Mouse (Mus musculus): ENCODE measurements around the gene Brpf1. TPM values are rescaled to one million over a fixed set of nuclear protein-coding genes. Genes with fewer than 3 reads are reported as not detected.

Gene Brpf1
- 10 to 100 TPM in 1 of 2 experiments, 1 to 10 TPM in 1; 8.3 to 10.5 TPM for total RNA-seq (2021)
- long read RNA-seq, experiment 1, partial matches to known transcripts = 3 of 5 reads
- long read RNA-seq, experiment 1, other reads (novel, unspliced or antisense) = 2 of 5 reads
- long read RNA-seq, experiment 2, full-length matches to known transcripts = 1 of 6 reads
- long read RNA-seq, experiment 2, partial matches to known transcripts = 2 of 6 reads
- long read RNA-seq, experiment 2, other reads (novel, unspliced or antisense) = 3 of 6 reads

GRCm38 (mm10) chr6:113306986-113307349 lies at the start of gene Brpf1:
Gene Brpf1 (plus strand): TSS chr6:113307137.
- DNase-seq = no peak
- intact Hi-C loops (cut with DNase I) = loop anchor here (5.0 to 10.0 kb wide), 3 partner anchors 70 to 262 kb away; partner anchors contain the start of genes Mtmr14, Setd5 and Thumpd3

- intact Hi-C loops (cut with DNase I) = no loop called here
- DNase-seq = no peak
Measured at GRCm38 (mm10) chr6:113261174-113261858, 45.6 kb upstream of the Brpf1 start.

- intact Hi-C loops (cut with DNase I) = no loop called here
- DNase-seq = no peak
Measured at GRCm38 (mm10) chr6:113263531-113263930, 43.4 kb upstream of the Brpf1 start.

- no peak for DNase-seq
- intact Hi-C loops (cut with DNase I) = no loop called here
Measured at GRCm38 (mm10) chr6:113264429-113264828, 42.5 kb upstream of the Brpf1 start.

- no peak for DNase-seq
- intact Hi-C loops (cut with DNase I) = no loop called here
Measured at GRCm38 (mm10) chr6:113266996-113267655, 39.8 kb upstream of the Brpf1 start.

GRCm38 (mm10) chr6:113267988-113268387 lies 38.9 kb upstream of the Brpf1 start:
- intact Hi-C loops (cut with DNase I) = no loop called here

GRCm38 (mm10) chr6:113272365-113272764 lies 34.6 kb upstream of the Brpf1 start:
- no peak for DNase-seq

More at GRCm38 (mm10) chr6:113267988-113268387, 38.9 kb upstream of the Brpf1 start:
- DNase-seq = no peak

GRCm38 (mm10) chr6:113276846-113277245 lies 30.1 kb upstream of the Brpf1 start:
- intact Hi-C loops (cut with DNase I) = no loop called here
- no peak for DNase-seq

More at GRCm38 (mm10) chr6:113272365-113272764, 34.6 kb upstream of the Brpf1 start:
- intact Hi-C loops (cut with DNase I) = no loop called here

- intact Hi-C loops (cut with DNase I) = no loop called here
Measured at GRCm38 (mm10) chr6:113281676-113282075, 25.3 kb upstream of the Brpf1 start.

GRCm38 (mm10) chr6:113282101-113282802 lies 24.7 kb upstream of the Brpf1 start, which contains the start of gene Cpne9:
Gene Cpne9 (plus strand): TSS chr6:113282307.
- no peak for DNase-seq
- intact Hi-C loops (cut with DNase I) = no loop called here

More at GRCm38 (mm10) chr6:113281676-113282075, 25.3 kb upstream of the Brpf1 start:
- DNase-seq = no peak

- intact Hi-C loops (cut with DNase I) = no loop called here
Measured at GRCm38 (mm10) chr6:113282969-113283368, 24.0 kb upstream of the Brpf1 start.

GRCm38 (mm10) chr6:113283500-113283899 lies 23.4 kb upstream of the Brpf1 start:
- intact Hi-C loops (cut with DNase I) = no loop called here
- no peak for DNase-seq

More at GRCm38 (mm10) chr6:113282969-113283368, 24.0 kb upstream of the Brpf1 start:
- no peak for DNase-seq

- DNase-seq = no peak
- intact Hi-C loops (cut with DNase I) = no loop called here
Measured at GRCm38 (mm10) chr6:113284931-113285330, 22.0 kb upstream of the Brpf1 start.

GRCm38 (mm10) chr6:113286316-113286715 lies 20.6 kb upstream of the Brpf1 start:
- no peak for DNase-seq
- intact Hi-C loops (cut with DNase I) = no loop called here

- no peak for DNase-seq
- intact Hi-C loops (cut with DNase I) = no loop called here
Measured at GRCm38 (mm10) chr6:113287236-113287635, 19.7 kb upstream of the Brpf1 start.

- intact Hi-C loops (cut with DNase I) = no loop called here
- DNase-seq = no peak
Measured at GRCm38 (mm10) chr6:113289346-113289745, 17.6 kb upstream of the Brpf1 start.

GRCm38 (mm10) chr6:113290346-113290745 lies 16.6 kb upstream of the Brpf1 start:
- no peak for DNase-seq
- intact Hi-C loops (cut with DNase I) = no loop called here

GRCm38 (mm10) chr6:113292938-113293337 lies 14.0 kb upstream of the Brpf1 start:
- intact Hi-C loops (cut with DNase I) = no loop called here
- DNase-seq = no peak

- intact Hi-C loops (cut with DNase I) = no loop called here
- no peak for DNase-seq
Measured at GRCm38 (mm10) chr6:113296046-113296445, 10.9 kb upstream of the Brpf1 start.

GRCm38 (mm10) chr6:113296639-113297038 lies 10.3 kb upstream of the Brpf1 start:
- no peak for DNase-seq
- intact Hi-C loops (cut with DNase I) = no loop called here

GRCm38 (mm10) chr6:113301350-113301749 lies 5.6 kb upstream of the Brpf1 start:
- intact Hi-C loops (cut with DNase I) = loop anchor here (5.0 to 10.0 kb wide), 3 partner anchors 129 to 257 kb away; partner anchors contain the start of genes Setd5 and Thumpd3
- DNase-seq = no peak

Measured in gastrocnemius, postnatal 36 days (tissue).